Mouse (Mus musculus) right cerebral cortex, postnatal 4 days (tissue): ENCODE data around the gene Sec14l4.

Experiments used
- DNase-seq: peaks from one replicate; pipeline ENCODE4 v3.0.0-alpha.2; 2022

Gene Sec14l4

GRCm38 (mm10) chr11:4027561-4028334 lies 3.5 kb upstream of the Sec14l4 start:
- no peak for DNase-seq

DNA sequence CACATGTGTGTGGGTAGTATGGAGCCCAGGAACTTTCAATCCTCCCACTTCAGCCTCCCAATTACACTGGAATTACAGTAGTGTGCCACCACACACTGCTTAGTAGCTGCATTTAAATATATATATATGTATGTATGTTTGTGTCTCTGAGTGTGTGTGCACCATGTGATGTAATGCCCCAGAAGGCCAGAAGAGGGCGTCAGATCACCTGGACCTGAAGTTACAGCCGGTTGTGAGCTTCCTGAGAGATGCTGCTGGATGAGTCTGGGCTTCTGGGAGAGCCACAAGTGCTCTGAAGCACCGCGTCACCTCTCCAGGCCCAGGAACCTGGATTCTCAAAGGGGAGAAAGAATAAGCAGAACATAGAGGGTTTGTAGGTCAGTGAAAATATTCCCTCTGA lies 1.9 kb upstream of the Sec14l4 start:
- DNase-seq: no peak

DNA sequence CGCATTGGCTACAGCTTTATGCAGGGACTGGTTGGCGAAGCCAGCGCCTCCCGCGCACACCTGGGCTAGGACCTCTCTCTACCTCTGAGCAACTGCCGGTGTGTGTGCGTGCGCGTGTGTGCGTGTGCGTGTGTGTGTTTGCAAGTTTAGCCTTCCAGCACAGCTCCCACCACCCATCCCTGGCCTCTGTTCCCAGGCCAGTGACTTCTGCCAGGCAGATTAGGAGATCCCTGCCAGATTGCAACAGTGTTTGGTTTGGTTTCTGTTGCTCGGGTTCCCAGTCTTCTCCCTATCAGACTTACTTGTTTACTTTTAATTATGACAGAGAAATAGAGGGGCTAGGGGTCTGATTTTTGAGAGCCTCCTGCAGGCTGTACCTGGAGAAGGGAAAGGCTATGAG lies 699 bp downstream of the Sec14l4 start:
- DNase-seq: no peak

- no peak for DNase-seq
Measured at GRCm38 (mm10) chr11:4033471-4033870, 2.2 kb downstream of the Sec14l4 start.

DNA sequence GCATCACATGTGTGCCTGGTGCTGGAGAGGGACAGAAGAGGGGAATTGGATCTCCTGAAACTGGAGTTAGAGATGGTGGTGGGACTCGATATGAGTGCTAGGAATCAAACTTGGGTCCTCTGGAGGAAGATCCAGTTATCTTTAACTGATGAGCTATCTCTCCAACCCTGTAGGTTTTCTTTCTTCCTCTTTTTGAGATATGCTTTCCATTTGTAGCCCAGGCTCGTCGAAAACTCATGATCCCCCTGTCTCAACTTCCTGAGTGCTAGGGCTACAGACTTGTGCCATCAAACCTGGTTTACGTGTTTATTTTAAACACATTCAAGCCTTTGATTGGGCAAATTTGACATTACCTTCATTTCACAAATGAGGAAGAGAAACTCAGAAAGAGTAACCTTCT lies 2.9 kb downstream of the Sec14l4 start:
- no peak for DNase-seq

DNA sequence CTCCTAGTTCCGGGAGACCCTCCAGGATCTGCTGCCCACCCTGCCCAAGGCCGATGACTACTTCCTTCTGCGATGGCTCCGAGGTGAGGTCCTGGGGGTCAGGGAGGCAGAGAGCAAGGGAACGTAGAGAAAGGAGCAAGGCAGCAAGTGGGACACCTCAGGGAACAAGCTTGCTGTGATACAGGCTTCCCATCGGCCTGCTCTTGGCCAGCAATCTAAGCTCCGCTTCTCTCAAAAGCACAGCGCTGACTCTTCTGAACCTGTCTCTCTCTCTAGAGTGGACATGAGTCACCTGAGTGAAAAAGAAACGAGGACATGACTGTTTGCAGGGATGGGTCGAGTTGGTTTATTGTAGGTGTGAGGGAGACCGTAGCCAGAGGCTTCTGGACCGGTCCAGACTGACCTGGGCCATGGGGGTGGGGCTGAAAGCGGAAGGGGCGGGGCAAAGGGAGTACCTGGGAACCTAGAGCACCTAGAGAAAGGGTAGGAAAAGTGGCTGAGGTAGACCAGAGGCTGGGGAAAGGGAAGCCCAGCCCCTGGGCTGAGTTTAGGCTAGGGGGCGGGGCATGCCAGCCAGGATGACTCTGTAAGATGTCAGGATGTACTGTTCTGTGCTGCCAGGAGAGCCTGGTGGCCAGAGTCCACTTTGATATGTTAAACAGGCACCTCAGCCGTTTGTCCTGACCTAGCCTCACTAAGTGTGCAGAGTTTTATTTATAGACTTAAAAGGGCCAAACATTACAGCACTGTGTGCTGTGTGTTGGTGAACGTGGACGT lies 4.0 kb downstream of the Sec14l4 start:
- DNase-seq: no peak

- DNase-seq: no peak
Measured at GRCm38 (mm10) chr11:4035916-4036315, 4.7 kb downstream of the Sec14l4 start.

GRCm38 (mm10) chr11:4036365-4037084 lies 5.3 kb downstream of the Sec14l4 start:
- no peak for DNase-seq

DNA sequence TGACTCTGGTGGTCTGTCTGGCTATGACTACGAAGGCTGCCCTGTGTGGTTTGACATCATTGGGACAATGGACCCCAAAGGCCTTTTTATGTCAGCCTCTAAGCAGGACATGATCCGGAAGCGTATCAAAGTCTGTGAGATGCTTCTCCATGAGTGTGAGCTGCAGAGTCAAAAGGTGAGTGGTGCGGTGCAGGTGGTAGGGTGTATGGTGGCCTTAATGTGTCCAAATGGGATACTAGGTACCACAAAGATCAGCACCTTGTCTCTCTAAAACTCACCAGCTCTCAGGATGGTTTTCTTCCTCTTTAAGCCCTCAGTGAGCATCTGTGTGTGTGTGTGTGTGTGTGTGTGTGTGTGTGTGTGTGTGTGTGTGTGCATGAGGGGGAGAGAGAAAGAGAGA lies 8.7 kb downstream of the Sec14l4 start:
- DNase-seq: no peak

GRCm38 (mm10) chr11:4041123-4041625 lies 9.9 kb downstream of the Sec14l4 start:
- no peak for DNase-seq

DNA sequence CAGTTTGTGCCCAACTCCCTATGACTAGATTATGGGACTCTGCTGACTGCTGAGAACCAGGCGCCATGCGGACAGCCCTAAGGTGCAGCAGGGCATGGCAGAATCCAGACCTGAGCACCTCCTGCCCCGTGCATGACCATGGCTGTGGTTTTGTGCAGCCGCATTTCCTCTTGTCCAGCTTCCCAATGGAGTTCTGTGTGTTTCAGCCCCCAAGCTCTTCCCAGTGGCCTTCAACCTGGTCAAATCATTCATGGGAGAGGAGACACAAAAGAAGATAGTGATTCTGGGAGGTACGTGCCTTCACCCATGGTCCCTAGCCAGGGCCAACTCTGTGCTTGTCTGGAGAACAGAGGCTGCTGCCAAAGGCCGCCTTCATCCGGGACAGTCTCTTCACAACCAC lies 11.8 kb downstream of the Sec14l4 start:
- no peak for DNase-seq

GRCm38 (mm10) chr11:4046526-4046925 lies 15.3 kb downstream of the Sec14l4 start:
- DNase-seq: no peak

GRCm38 (mm10) chr11:4047766-4048165 lies 16.5 kb downstream of the Sec14l4 start:
- no peak for DNase-seq

DNA sequence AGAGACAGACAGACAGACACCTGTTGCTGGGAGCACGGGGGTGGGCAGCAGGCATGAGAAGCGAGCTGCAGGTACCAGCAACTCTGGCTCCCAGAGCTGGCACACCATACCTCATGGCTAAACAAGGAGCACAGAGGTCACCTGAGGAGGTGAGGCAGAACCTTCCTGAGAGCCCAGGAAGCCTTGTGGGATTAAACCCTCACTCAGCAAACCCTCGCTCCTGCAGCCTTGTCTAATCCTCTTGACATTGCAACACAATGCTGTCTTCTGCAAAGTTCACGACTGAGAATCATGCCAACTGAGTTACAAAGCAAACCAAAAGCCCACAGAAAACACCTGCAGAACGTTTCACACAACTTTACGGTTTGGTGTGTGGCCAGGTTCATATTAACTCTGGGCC lies 17.2 kb downstream of the Sec14l4 start:
- no peak for DNase-seq

DNA sequence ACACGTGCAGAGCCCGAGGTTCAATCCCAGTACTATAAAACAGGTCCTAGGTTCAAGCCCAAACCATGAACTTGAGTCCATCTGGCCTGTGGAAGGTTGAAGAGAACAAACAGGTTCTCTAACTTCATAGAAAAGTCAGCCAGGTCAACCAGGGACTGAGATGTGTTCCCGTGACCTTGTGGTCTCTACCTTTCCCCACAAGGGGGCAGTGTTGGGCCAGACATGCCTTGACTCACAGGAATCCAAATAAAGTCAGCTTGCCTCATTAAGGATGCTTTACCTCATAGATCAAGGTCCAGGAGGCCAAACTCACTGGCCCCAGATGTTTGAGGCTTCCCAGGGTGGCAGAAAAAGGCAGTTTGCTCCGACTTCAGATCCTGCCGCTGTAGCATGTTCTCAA lies 22.3 kb downstream of the Sec14l4 start:
- peak; percentile 74 for DNase-seq

GRCm38 (mm10) chr11:4060866-4061575 lies 29.8 kb downstream of the Sec14l4 start:
- no peak for DNase-seq

- no peak for DNase-seq
Measured at GRCm38 (mm10) chr11:4062523-4062922, 31.3 kb downstream of the Sec14l4 start.

GRCm38 (mm10) chr11:4062981-4063380 lies 31.7 kb downstream of the Sec14l4 start:
- no peak for DNase-seq

DNA sequence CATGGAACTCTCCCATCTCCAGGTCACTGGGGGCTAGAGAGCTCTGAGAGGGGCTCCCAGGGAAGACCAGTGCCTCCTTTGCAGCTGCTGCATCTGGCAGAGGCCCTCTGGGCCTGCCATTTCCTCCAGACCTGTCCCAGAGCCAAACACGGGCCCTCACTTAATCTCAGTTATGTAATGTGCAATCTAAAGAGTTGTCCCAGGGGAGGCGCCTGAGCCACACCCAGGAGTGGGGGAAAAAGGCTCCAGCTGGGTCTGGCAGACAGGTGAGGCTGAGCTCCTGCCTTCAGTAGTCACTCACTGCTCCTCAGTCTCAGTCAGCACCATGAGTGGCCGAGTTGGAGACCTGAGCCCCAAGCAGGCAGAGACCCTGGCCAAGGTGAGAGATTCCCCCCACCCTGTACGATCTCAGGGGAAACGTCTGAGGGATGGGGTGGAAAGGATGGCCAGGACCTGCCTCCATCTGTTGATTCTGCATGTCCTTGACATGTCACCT lies 33.4 kb downstream of the Sec14l4 start, which contains the start of gene Sec14l3:
TSS of gene Sec14l3 (plus strand) at position 215 of the 496 bp plus-strand sequence.
- no peak for DNase-seq

- peak; percentile 23 for DNase-seq
Measured at GRCm38 (mm10) chr11:4069664-4070063, 38.4 kb downstream of the Sec14l4 start.

DNA sequence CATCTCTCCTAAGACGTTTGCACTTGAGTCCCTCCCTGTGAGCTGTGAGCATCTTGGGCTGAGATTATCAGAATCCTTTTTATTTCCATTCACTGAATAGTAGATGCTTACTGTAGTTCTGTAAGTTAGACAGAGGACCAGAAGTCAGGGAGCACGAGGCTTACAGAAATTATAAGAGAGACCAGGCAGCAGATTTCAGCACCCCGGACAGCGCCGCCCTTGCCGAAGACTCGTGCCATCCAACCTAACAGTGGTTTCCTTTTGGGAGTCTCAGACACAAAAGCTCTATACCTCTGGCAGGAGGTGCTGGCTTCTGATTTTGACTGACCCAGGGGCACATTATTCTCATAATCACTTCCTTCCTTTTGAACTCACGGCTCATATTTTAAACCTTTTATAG lies 45.4 kb downstream of the Sec14l4 start:
- no peak for DNase-seq

DNA sequence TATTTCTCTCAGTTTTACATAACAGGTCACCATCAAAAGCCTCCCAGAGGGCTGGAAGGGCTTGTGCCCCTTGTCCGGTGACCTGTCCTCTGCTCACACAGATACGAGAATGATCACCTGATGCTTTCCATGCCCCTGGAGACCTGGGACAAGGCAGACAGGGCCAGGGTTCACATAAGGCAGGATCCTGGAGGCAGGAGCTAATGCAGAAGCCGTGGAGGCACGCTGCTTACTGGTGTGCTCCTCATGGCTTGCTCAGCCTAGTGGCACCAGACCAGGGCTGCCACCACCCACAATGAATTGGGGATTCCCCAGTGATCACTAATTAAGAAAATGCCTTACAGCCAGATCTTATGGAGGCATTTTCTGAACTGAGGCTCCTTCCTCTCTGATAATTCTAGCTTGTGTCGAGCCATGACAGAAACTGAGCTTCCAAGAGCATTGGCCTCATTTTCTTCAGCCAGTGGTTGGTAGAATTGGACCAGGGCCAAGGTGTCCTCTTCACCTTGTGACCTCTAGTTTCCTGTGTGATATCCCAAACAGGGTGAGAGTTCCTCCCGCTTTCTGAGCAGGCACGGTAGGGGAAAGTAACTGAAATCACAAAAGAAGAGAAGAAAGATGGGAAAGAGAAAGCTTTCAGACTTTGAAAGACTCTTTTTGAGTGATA lies 47.1 kb downstream of the Sec14l4 start:
- no peak for DNase-seq
